Mouse (Mus musculus): ENCODE data around the gene Slc39a3. TPM values are rescaled to one million over a fixed set of nuclear protein-coding genes. Genes with fewer than 3 reads are reported as not detected.
"Not testable (repeated sequence)": the region's sequence is repeated elsewhere in the genome, so short reads cannot be mapped to it uniquely, and the experiment has no call there.

The Slc39a3 gene
- total and polyA plus RNA-seq, 3 experiments: 15.6 to 19.5 TPM; not detected in 1

- 0 out of 2 replicates have a peak, but pooled peaks have one; percentile 56 for TF ChIP-seq ELF1 (IDR thresholded peaks at IDR 0.05; ENCODE audit: low read depth, low read length)
- TF ChIP-seq USF2 (IDR thresholded peaks at IDR 0.05; ENCODE audit: borderline replicate concordance in 1 of 2, insufficient read depth in 1 of 2, low read depth in 1 of 2, low read length in 2 of 2): no peak
- TF ChIP-seq USF1 (IDR thresholded peaks at IDR 0.05; ENCODE audit: low read depth, low read length): peak; percentile 58; the same call in 1 of the 2 replicates
- TF ChIP-seq MAX (IDR thresholded peaks at IDR 0.05; ENCODE audit: low read length): peak; percentile 78
- TF ChIP-seq ZNF384 (IDR thresholded peaks at IDR 0.05; ENCODE audit: low read depth, low read length): no peak
- no peak for TF ChIP-seq MAZ (IDR thresholded peaks at IDR 0.05; ENCODE audit: low read depth, low read length)
- TF ChIP-seq E2F4 (IDR thresholded peaks at IDR 0.05; ENCODE audit: borderline replicate concordance, low read depth, low read length): no peak; the same call in 1 of the 2 replicates
- TF ChIP-seq GABPA (IDR thresholded peaks at IDR 0.05; ENCODE audit: low read depth, low read length): no peak
- TF ChIP-seq CHD1 (IDR thresholded peaks at IDR 0.05; ENCODE audit: low read depth, low read length): no peak
- peak; percentile 93 for TF ChIP-seq SIN3A (IDR thresholded peaks at IDR 0.05; ENCODE audit: low read length)
- no peak for TF ChIP-seq POLR2AphosphoS2 (IDR thresholded peaks at IDR 0.05; ENCODE audit: low read length)
- no peak for TF ChIP-seq MEF2A (IDR thresholded peaks at IDR 0.05; ENCODE audit: extremely low read depth, insufficient replicate concordance, low read depth, low read length, poor library complexity, severe bottlenecking)
- no peak for TF ChIP-seq UBTF (IDR thresholded peaks at IDR 0.05; ENCODE audit: borderline replicate concordance, insufficient read depth, low read depth, low read length)
- peak; percentile 73 for TF ChIP-seq TBP (IDR thresholded peaks at IDR 0.05; ENCODE audit: low read depth, low read length)
- TF ChIP-seq RCOR1 (IDR thresholded peaks at IDR 0.05; ENCODE audit: low read depth, low read length): no peak
- TF ChIP-seq MYC (IDR thresholded peaks at IDR 0.05; ENCODE audit: low read depth, low read length): peak; percentile 76; the same call in 1 of the 2 replicates
- no peak for TF ChIP-seq TAL1 (IDR thresholded peaks at IDR 0.05; ENCODE audit: low read length)
Observed at GRCm38 (mm10) chr10:81069836-81070235, 32.6 kb upstream of the Slc39a3 start, which contains the start of gene Thop1 (continued).

- Histone ChIP-seq H3K9ac (ENCODE audit: control insufficient read depth, low read depth, low read length, poor library complexity, severe bottlenecking) (no peak overlapping the region), H3K27me3 (ENCODE audit: control insufficient read depth in 1 of 2, insufficient read depth in 2 of 2, low read length in 2 of 2) (peaks cover 0 to 2% of the 10 kb centered on the region in 2 experiments; a peak in 2 of 4 replicates), H3K9me3 (replicated peaks; ENCODE audit: insufficient read depth, low read length) (no peaks in the 10 kb centered on the region), H3K27ac (ENCODE audit: control insufficient read depth, low read depth, low read length) (no peak overlapping the region), H3K79me2 (ENCODE audit: control insufficient read depth, insufficient read depth, low read length, poor library complexity) (peaks cover 31% of the 10 kb centered on the region), H3K4me1 (ENCODE audit: control insufficient read depth in 1 of 2, insufficient read depth in 2 of 2, low read length in 2 of 2) (peaks cover 0 to 9% of the 10 kb centered on the region in 2 experiments; a peak in 3 of 4 replicates), H3K4me3 (ENCODE audit: control insufficient read depth in 1 of 2, insufficient read depth in 1 of 2, low read depth in 2 of 2, low read length in 2 of 2) (no peak overlapping the region), H3K36me3 (ENCODE audit: control insufficient read depth in 1 of 2, insufficient read depth in 2 of 2, low read length in 2 of 2) (peaks cover 0 to 4% of the 10 kb centered on the region in 2 experiments; a peak in 1 of 4 replicates)
- no peak for TF ChIP-seq JUND (IDR thresholded peaks at IDR 0.05; ENCODE audit: low read depth, low read length)
- DNase-seq (ENCODE audit: low read depth, low spot score): no peak
Observed at GRCm38 (mm10) chr10:81068706-81069105, 31.5 kb upstream of the Slc39a3 start.

- not testable (repeated sequence) for H3K27ac ChIP-seq (ENCODE audit: control insufficient read depth, low read depth, low read length); H3K4me1 ChIP-seq (ENCODE audit: control insufficient read depth in 1 of 2, insufficient read depth in 2 of 2, low read length in 2 of 2)
- TF ChIP-seq TBP (IDR thresholded peaks at IDR 0.05; ENCODE audit: low read depth, low read length): peak; percentile 78
Observed at GRCm38 (mm10) chr10:81064519-81064918, 27.3 kb upstream of the Slc39a3 start.

More at GRCm38 (mm10) chr10:81064519-81064918, 27.3 kb upstream of the Slc39a3 start:
- H3K4me3 ChIP-seq (ENCODE audit: control insufficient read depth in 1 of 2, insufficient read depth in 1 of 2, low read depth in 2 of 2, low read length in 2 of 2); H3K79me2 ChIP-seq (ENCODE audit: control insufficient read depth, insufficient read depth, low read length, poor library complexity); H3K36me3 ChIP-seq (ENCODE audit: control insufficient read depth in 1 of 2, insufficient read depth in 2 of 2, low read length in 2 of 2); DNase-seq (ENCODE audit: low read depth, low spot score); H3K9ac ChIP-seq (ENCODE audit: control insufficient read depth, low read depth, low read length, poor library complexity, severe bottlenecking); H3K9me3 ChIP-seq (replicated peaks; ENCODE audit: insufficient read depth, low read length); H3K27me3 ChIP-seq (ENCODE audit: control insufficient read depth in 1 of 2, insufficient read depth in 2 of 2, low read length in 2 of 2): not testable (repeated sequence)
